Mouse (Mus musculus) lung, postnatal 14 days (tissue): Measurements from ENCODE around the gene Ncaph2.

Experiments used
- DNase-seq: peaks from one replicate; pipeline ENCODE4 v3.0.0; 2021

Gene Ncaph2

GRCm38 (mm10) chr15:89350447-89350846, 5.1 kb upstream of the Ncaph2 start:
- no peak for DNase-seq

DNA sequence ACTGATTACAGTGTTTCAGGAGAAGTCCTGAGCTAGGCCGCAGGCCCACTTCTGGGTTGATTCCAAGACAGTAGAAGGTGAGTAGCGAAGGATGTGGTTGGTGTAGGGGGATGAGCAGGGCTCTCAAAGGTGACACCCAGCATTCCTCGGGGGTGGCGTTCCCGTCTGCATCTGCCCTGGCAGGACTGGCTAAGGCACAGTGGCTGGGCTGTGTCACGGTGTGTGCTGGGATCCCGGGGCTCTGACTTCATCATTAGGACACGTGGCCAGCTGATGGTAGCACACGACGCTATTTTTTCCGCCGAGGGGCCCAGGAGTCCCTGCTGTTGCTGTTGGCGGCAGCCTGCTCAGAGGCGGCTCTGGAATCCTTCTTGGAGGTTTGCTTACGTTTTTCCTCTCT, 4.2 kb upstream of the Ncaph2 start:
- DNase-seq: no peak

- DNase-seq: no peak
Measured at GRCm38 (mm10) chr15:89352054-89352453, 3.5 kb upstream of the Ncaph2 start.

DNA sequence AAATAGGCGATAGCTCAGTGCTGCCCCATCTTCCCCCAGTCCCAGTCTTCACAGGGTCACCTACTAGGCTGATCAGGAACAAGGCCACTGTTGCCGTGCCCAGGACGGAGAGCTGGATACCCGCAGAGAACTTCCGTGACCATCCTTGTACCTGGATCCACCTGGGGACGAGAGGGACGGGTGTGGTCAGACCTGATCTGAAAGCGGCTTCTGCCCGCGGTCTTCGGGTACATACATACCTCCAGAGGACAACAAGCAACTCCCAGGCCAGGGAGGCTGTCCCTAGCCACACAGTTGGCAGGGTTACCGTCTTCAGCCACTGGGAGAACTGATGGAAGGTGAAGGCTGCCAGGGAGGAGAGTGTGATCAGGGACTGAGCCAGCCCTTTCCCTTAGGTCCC, 2.7 kb upstream of the Ncaph2 start:
- DNase-seq: no peak

- DNase-seq: no peak
Measured at GRCm38 (mm10) chr15:89353837-89354236, 1.7 kb upstream of the Ncaph2 start.

DNA sequence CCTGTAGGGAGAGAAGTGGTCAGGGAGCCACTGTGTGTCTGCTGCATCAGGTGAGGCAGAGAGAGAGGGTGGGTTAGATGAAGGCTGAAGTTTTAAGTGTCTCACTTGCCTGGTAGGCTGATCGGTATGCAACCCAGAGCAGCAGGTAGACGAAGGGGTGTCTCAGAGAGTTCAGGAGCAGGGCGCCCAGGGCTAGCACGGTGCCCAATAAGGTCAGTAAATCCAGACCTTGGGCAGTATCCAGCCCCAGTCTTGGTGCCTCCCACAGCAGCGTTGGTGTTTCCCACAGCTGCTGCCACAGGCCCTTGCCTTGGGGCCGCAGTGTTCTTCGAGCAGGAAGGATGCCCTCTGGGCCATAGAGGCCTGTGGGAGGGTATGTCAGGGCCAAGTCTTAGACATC, 1.1 kb upstream of the Ncaph2 start:
- no peak for DNase-seq

DNA sequence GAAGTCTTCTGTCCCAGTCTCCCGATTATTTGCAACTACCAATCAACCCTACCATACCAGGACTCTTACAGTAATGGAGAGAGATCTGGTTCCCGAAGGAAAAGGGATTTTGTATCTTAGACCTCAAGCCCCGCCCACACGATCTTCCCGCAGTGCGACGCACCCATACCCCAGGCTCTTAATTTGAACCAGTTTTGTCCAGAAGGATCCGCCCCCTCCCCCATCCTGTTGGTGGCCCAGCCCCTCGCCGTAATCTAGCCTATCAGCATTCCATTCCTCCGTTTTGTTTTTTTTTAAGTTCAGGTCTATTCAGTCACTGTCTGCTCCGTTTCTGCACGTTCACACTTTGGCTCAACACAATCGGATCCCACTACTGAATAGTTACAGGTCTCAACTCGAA, 853 bp downstream of the Ncaph2 start:
- peak; percentile 72 for DNase-seq

DNA sequence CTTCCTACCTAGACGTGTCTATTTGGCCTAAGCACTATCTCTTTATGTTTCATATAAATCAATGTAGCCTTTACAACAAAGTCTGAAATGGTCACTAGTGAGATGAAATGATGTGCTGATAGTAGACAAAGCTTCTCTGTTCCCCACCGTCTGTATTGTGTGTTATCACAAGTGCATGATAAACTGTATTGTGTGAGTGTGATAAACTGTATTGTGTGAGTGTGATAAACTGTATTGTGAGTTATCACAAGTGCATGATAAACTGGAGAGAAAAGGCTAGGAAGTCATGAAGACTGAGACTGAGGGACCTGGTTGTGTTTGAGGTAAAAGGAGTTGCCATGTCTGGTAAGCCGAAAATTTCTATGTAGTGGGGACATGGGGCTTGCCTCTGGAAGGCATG, 3.3 kb downstream of the Ncaph2 start:
- DNase-seq: no peak

GRCm38 (mm10) chr15:89363051-89363450, 7.5 kb downstream of the Ncaph2 start:
- DNase-seq: peak; percentile 47

GRCm38 (mm10) chr15:89365141-89365551, 9.6 kb downstream of the Ncaph2 start:
- DNase-seq: no peak

GRCm38 (mm10) chr15:89372068-89372467, 16.5 kb downstream of the Ncaph2 start:
- DNase-seq: no peak

- no peak for DNase-seq
Measured at GRCm38 (mm10) chr15:89372536-89372935, 17.0 kb downstream of the Ncaph2 start.

DNA sequence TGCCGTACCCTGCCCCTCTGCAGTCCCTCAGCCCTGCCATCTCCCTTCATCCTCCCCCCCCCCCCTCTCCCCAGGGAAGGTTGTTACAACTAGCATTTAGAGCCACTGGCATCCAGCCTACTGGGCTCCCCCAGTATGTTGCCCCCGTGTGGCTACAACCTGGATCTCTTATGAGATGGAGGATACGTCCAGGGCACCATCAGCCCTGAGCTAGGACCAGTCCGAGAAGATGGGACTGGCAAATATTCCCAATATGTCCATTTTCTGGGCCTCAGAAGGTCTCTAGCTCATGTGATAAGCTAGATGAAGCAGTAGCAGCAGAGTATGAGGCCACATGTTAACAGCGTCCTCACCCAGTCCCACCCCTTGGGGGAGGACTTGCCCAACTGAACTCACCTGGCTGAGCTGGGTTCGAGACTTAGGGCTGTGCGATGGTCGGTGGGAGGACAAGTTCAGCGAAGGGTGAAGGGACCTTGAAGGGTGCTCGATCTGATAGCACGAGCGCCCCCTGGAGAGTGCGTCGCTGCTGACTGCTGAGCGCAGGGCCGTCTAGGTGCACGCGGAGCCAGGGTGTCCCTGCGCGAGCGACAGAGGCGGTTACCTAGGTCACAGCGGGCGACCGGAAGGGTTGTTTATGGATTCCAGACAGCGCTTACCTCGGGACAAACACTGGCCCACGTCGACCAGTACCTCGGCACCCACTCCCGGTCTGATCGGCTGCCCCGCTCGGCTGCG, 17.7 kb downstream of the Ncaph2 start:
- peak; percentile 91 for DNase-seq

DNA sequence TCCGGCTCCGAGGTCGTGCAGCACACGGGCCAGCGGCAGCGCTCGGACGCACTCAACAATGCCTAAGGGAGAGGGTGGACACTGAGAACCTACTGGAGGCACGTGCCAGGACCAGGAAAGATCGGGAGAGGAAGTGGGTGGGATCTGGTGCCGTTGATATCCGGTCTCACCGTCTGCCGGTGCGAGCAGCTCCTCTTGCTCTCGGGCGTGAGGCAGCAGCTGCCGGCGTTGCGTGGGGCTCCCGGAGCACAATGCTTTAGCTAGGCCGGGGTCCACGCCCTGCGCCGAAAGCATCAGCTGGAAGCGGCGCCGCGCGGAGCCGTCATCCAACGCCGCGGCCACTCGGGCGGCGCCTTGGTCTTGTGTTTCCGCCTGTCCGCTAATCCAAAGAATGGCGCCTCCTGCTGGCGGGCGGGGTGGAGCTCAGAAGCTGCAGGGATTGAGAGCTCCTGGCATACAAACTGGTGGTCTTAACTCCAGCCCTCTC, 18.3 kb downstream of the Ncaph2 start, which contains the start of gene Sco2:
Sco2 (minus strand) TSS at position 85 of the 487 bp plus-strand sequence.
- peak; percentile 97 for DNase-seq

DNA sequence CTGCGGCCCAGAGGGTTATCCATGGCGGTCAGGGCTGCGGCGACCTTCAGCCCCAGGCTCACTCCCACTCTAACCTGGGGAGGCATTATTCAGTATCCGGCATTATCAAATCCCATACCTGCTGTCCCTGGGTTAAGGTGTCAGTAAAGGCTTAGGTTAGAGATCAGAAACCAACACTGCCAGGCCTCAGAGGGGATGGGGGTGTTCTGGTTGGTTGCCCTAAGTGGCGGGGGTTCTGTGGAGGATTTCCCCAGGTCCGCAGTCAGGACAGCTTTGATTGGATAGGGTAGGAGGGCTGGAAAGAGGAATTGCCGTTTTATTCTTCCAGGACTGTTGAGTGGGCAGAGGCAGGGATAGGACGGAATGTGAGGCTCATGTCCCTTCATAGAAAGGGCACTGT, 18.8 kb downstream of the Ncaph2 start:
- DNase-seq: no peak

DNA sequence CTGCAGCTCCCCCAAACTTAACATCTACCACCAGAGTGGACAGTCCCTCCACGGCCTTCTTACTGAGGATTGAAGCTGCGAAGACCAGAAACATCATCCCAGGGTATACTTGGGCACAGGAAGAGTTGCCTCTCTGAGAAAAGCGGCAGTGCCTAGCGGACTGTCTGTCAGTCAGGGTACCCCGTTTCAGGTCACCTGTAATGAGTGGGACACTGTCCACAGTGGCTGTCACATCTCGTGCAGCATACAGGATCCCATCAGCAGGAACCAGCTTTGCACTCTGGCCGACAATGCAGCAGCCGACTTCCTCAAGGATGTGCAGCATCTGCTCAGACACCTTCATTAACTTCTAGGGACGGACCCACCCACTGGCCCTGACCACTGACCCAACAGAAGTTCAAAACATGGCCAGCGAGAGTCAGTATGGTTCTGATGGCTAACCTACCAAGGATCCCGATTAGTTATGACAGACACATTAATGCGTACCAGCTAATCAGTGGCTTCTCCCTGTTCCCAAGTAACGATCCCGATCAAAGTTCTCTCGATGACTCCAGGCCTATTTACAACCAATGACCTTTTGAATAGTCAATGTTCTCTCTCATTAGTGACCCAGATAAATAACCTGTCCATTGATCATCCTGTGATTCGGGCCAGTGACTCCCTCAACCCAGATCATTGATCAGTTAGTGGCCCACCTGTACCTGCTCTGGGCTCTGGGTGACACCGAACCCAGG, 19.4 kb downstream of the Ncaph2 start:
- DNase-seq: no peak

GRCm38 (mm10) chr15:89376040-89376439, 20.5 kb downstream of the Ncaph2 start:
- no peak for DNase-seq

GRCm38 (mm10) chr15:89376957-89377356, 21.4 kb downstream of the Ncaph2 start, which contains the start of gene Tymp:
TSS of gene Tymp (minus strand) at chr15:89377039.
- DNase-seq: no peak

GRCm38 (mm10) chr15:89377362-89377761, 21.8 kb downstream of the Ncaph2 start:
- DNase-seq: no peak

DNA sequence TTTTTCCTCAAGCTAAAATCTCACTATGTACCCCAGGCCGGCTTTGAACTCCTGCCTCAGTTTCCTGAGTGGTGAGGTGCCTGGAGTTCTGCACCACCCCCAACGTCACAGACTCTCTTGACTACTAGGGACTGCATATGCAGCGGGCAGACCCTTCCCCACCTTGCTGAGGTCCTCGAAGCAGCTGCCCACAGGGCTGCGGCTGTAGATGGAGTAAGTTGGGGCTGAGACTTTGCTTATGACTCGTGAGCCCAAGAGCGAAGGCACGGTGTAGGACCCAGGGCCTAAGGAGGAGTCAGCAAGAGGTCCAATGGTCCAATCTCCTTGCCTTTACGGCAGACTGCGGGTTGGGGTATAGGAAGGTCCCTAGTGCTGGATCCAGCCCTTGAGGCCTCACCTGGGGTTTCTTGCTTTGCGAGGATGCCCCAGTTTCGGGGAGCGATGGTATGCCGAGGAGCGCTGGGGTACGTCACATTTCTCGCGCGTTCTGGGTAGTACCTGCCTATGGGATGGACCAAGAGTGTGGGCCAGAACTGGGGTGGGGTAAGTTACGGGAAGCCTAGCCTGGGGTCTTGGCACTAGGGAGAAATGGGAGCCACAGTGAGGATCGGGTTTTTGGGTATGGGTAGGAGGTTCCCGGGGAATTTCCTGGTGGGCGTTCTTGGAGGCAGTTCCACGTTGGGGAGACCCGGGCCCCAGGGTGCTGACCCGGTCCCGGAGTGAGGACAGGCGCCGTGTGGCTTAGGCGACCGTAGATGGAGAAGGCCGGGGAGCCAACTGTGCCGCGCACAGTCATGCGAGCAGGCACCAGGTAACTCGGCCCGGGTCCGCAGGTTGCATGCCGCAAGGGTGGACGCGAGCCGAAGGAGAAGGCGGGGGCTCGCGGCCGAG, 22.7 kb downstream of the Ncaph2 start:
- no peak for DNase-seq

DNA sequence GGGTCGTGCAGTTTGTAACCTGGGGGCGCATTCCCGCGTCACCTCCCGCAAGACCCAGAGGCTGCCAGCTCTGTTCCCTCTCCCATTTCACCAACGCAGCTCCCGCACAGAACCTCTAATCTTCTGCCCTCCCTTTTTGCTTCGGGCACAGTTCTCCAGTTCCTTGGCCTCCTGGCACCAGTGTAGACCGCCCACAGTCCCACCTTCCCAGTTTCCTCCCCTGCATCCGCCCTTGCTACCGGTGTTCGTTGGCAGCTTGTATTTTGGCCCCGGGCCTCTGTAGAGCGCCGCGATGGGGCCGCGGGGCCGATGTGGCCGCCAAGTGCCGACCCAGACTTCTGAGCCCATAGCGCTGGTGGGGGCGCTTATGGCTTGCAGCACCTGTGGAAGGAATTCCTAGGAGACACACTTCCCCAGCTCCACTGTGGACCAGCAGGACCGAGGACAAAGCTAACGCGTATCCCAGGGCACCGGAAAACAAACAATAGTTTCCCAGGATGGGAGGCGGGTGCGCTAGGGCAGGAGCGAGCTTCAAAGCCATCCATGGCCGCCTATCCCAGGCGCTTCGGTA, 23.4 kb downstream of the Ncaph2 start, which contains the start of gene Odf3b:
Odf3b (minus strand) TSS at position 452 of the 571 bp plus-strand sequence.
- DNase-seq: peak; percentile 48

GRCm38 (mm10) chr15:89379429-89379828, 23.9 kb downstream of the Ncaph2 start:
- DNase-seq: peak; percentile 28

GRCm38 (mm10) chr15:89384617-89385016, 29.1 kb downstream of the Ncaph2 start, which contains the start of gene Klhdc7b:
TSS of gene Klhdc7b (plus strand) at chr15:89384917.
- DNase-seq: no peak
